Mouse (Mus musculus): ENCODE data around the gene Cyp26b1. TPM values are rescaled to one million over a fixed set of nuclear protein-coding genes. Genes with fewer than 3 reads are reported as not detected.

Gene Cyp26b1
- polyA plus RNA-seq (2014; fragmentation: Nextera tagmentation; extraction: Ambion mirVana) = 1.3 and 1.7 TPM in 2 replicates

GRCm38 (mm10) chr6:84593693-84594092 lies at the start of gene Cyp26b1:
Gene Cyp26b1 (minus strand): TSS chr6:84593908.
- whole genome bisulfite sequencing (ENCODE audit: insufficient replicate concordance) = 85% methylated on average over 10 of the region's 10 CpGs
- H3K4me2 ChIP-seq = 0 out of 2 replicates have a peak within 1 kb of the TSS, but pooled peaks have one; percentile 7
- H3K4me3 ChIP-seq (ENCODE audit: low read depth, low read length) = no peak within 1 kb of the TSS
- no peaks in the 10 kb centered on the region for H3K9me3 ChIP-seq (replicated peaks; ENCODE audit: control insufficient read depth, low read length)
- peaks cover 13% of the 10 kb centered on the region; the same call in 1 of the 2 replicates for H3K4me1 ChIP-seq (ENCODE audit: control insufficient read depth, insufficient read depth, low read length)
- H3K27me3 ChIP-seq (ENCODE audit: control insufficient read depth, insufficient read depth, low read length) = peaks cover 21% of the 10 kb centered on the region
- H3K27ac ChIP-seq (ENCODE audit: low read depth, low read length) = no peak within 1 kb of the TSS
- H3K36me3 ChIP-seq (ENCODE audit: control insufficient read depth, insufficient read depth, low read length) = no peaks in the 10 kb centered on the region
- no peak for ATAC-seq (replicated peaks; ENCODE audit: insufficient number of reproducible peaks, low FRiP score, low TSS enrichment)
- no peak within 1 kb of the TSS; the same call in 1 of the 2 replicates for H3K9ac ChIP-seq (ENCODE audit: low read depth, low read length)

GRCm38 (mm10) chr6:84641062-84641431 lies 47.3 kb upstream of the Cyp26b1 start:
- ATAC-seq (replicated peaks; ENCODE audit: insufficient number of reproducible peaks, low FRiP score, low TSS enrichment) = no peak
- Histone ChIP-seq H3K9me3 (replicated peaks; ENCODE audit: control insufficient read depth, low read length) (no peaks in the 10 kb centered on the region), H3K27me3 (ENCODE audit: control insufficient read depth, insufficient read depth, low read length) (no peaks in the 10 kb centered on the region), H3K9ac (ENCODE audit: low read depth, low read length) (no peak overlapping the region), H3K36me3 (ENCODE audit: control insufficient read depth, insufficient read depth, low read length) (no peaks in the 10 kb centered on the region), H3K4me2 (peak overlapping the region; percentile 14; the same call in 1 of the 2 replicates), H3K4me3 (ENCODE audit: low read depth, low read length) (no peak overlapping the region), H3K4me1 (ENCODE audit: control insufficient read depth, insufficient read depth, low read length) (peaks cover 17% of the 10 kb centered on the region), H3K27ac (ENCODE audit: low read depth, low read length) (no peak overlapping the region)
- WGBS (ENCODE audit: insufficient replicate concordance) = 49% methylated on average over 4 of the region's 4 CpGs

GRCm38 (mm10) chr6:84640324-84641061 lies 46.8 kb upstream of the Cyp26b1 start:
- H3K36me3 ChIP-seq (ENCODE audit: control insufficient read depth, insufficient read depth, low read length) = no peaks in the 10 kb centered on the region
- H3K27ac ChIP-seq (ENCODE audit: low read depth, low read length) = no peak overlapping the region
- 0 out of 2 replicates have a peak, but pooled peaks have one; percentile 26 for ATAC-seq (replicated peaks; ENCODE audit: insufficient number of reproducible peaks, low FRiP score, low TSS enrichment)
- WGBS (ENCODE audit: insufficient replicate concordance) = 27% methylated on average over 9 of the region's 9 CpGs
- H3K9ac ChIP-seq (ENCODE audit: low read depth, low read length) = no peak overlapping the region
- H3K27me3 ChIP-seq (ENCODE audit: control insufficient read depth, insufficient read depth, low read length) = no peaks in the 10 kb centered on the region
- H3K4me2 ChIP-seq = peak overlapping the region; percentile 14
- H3K9me3 ChIP-seq (replicated peaks; ENCODE audit: control insufficient read depth, low read length) = no peaks in the 10 kb centered on the region
- H3K4me1 ChIP-seq (ENCODE audit: control insufficient read depth, insufficient read depth, low read length) = peaks cover 17% of the 10 kb centered on the region
- no peak overlapping the region for H3K4me3 ChIP-seq (ENCODE audit: low read depth, low read length)

- no peak overlapping the region for H3K27ac ChIP-seq (ENCODE audit: low read depth, low read length)
- no peak for ATAC-seq (replicated peaks; ENCODE audit: insufficient number of reproducible peaks, low FRiP score, low TSS enrichment)
- H3K9me3 ChIP-seq (replicated peaks; ENCODE audit: control insufficient read depth, low read length) = no peaks in the 10 kb centered on the region
- no peak overlapping the region for H3K4me3 ChIP-seq (ENCODE audit: low read depth, low read length)
- no peak overlapping the region for H3K4me2 ChIP-seq
- peaks cover 17% of the 10 kb centered on the region for H3K4me1 ChIP-seq (ENCODE audit: control insufficient read depth, insufficient read depth, low read length)
- H3K36me3 ChIP-seq (ENCODE audit: control insufficient read depth, insufficient read depth, low read length) = no peaks in the 10 kb centered on the region
- no peaks in the 10 kb centered on the region for H3K27me3 ChIP-seq (ENCODE audit: control insufficient read depth, insufficient read depth, low read length)
- no peak overlapping the region for H3K9ac ChIP-seq (ENCODE audit: low read depth, low read length)
These were observed 44.5 kb upstream of the Cyp26b1 start for GRCm38 (mm10) chr6:84638206-84638605.

GRCm38 (mm10) chr6:84631588-84631987 lies 37.9 kb upstream of the Cyp26b1 start:
- Histone ChIP-seq H3K4me1 (ENCODE audit: control insufficient read depth, insufficient read depth, low read length) (no peaks in the 10 kb centered on the region), H3K9me3 (replicated peaks; ENCODE audit: control insufficient read depth, low read length) (no peaks in the 10 kb centered on the region), H3K27ac (ENCODE audit: low read depth, low read length) (no peak overlapping the region), H3K27me3 (ENCODE audit: control insufficient read depth, insufficient read depth, low read length) (no peaks in the 10 kb centered on the region), H3K9ac (ENCODE audit: low read depth, low read length) (no peak overlapping the region), H3K4me3 (ENCODE audit: low read depth, low read length) (no peak overlapping the region), H3K36me3 (ENCODE audit: control insufficient read depth, insufficient read depth, low read length) (no peaks in the 10 kb centered on the region), H3K4me2 (no peak overlapping the region)
- no peak for ATAC-seq (replicated peaks; ENCODE audit: insufficient number of reproducible peaks, low FRiP score, low TSS enrichment)
- 89% methylated on average over 2 of the region's 2 CpGs for WGBS (ENCODE audit: insufficient replicate concordance)

- H3K4me3 ChIP-seq (ENCODE audit: low read depth, low read length) = no peak overlapping the region
- H3K4me2 ChIP-seq = no peak overlapping the region
- 32% methylated on average over 1 of the region's 1 CpGs for WGBS (ENCODE audit: insufficient replicate concordance)
- H3K9me3 ChIP-seq (replicated peaks; ENCODE audit: control insufficient read depth, low read length) = no peaks in the 10 kb centered on the region
- no peaks in the 10 kb centered on the region for H3K36me3 ChIP-seq (ENCODE audit: control insufficient read depth, insufficient read depth, low read length)
- no peak for ATAC-seq (replicated peaks; ENCODE audit: insufficient number of reproducible peaks, low FRiP score, low TSS enrichment)
- no peak overlapping the region for H3K9ac ChIP-seq (ENCODE audit: low read depth, low read length)
- H3K27ac ChIP-seq (ENCODE audit: low read depth, low read length) = no peak overlapping the region
- no peaks in the 10 kb centered on the region for H3K4me1 ChIP-seq (ENCODE audit: control insufficient read depth, insufficient read depth, low read length)
- H3K27me3 ChIP-seq (ENCODE audit: control insufficient read depth, insufficient read depth, low read length) = no peaks in the 10 kb centered on the region
These were observed 36.6 kb upstream of the Cyp26b1 start for GRCm38 (mm10) chr6:84630276-84630675.

GRCm38 (mm10) chr6:84628831-84629230 lies 35.1 kb upstream of the Cyp26b1 start:
- no peaks in the 10 kb centered on the region for H3K36me3 ChIP-seq (ENCODE audit: control insufficient read depth, insufficient read depth, low read length)
- ATAC-seq (replicated peaks; ENCODE audit: insufficient number of reproducible peaks, low FRiP score, low TSS enrichment) = no peak
- no peak overlapping the region for H3K27ac ChIP-seq (ENCODE audit: low read depth, low read length)
- H3K9ac ChIP-seq (ENCODE audit: low read depth, low read length) = no peak overlapping the region
- no peak overlapping the region for H3K4me2 ChIP-seq
- no peaks in the 10 kb centered on the region for H3K9me3 ChIP-seq (replicated peaks; ENCODE audit: control insufficient read depth, low read length)
- no peak overlapping the region for H3K4me3 ChIP-seq (ENCODE audit: low read depth, low read length)
- WGBS (ENCODE audit: insufficient replicate concordance) = 77% methylated on average over 5 of the region's 5 CpGs
- no peaks in the 10 kb centered on the region for H3K27me3 ChIP-seq (ENCODE audit: control insufficient read depth, insufficient read depth, low read length)
- H3K4me1 ChIP-seq (ENCODE audit: control insufficient read depth, insufficient read depth, low read length) = no peaks in the 10 kb centered on the region

GRCm38 (mm10) chr6:84626398-84626797 lies 32.7 kb upstream of the Cyp26b1 start:
- H3K4me1 ChIP-seq (ENCODE audit: control insufficient read depth, insufficient read depth, low read length) = no peaks in the 10 kb centered on the region
- ATAC-seq (replicated peaks; ENCODE audit: insufficient number of reproducible peaks, low FRiP score, low TSS enrichment) = no peak
- H3K27me3 ChIP-seq (ENCODE audit: control insufficient read depth, insufficient read depth, low read length) = no peaks in the 10 kb centered on the region

GRCm38 (mm10) chr6:84619166-84619565 lies 25.5 kb upstream of the Cyp26b1 start:
- Histone ChIP-seq H3K36me3 (ENCODE audit: control insufficient read depth, insufficient read depth, low read length) (0 out of 2 replicates have a peak, but pooled peaks cover 2% of the 10 kb centered on the region), H3K27ac (ENCODE audit: low read depth, low read length) (no peak overlapping the region), H3K4me1 (ENCODE audit: control insufficient read depth, insufficient read depth, low read length) (no peaks in the 10 kb centered on the region), H3K27me3 (ENCODE audit: control insufficient read depth, insufficient read depth, low read length) (no peaks in the 10 kb centered on the region), H3K9ac (ENCODE audit: low read depth, low read length) (no peak overlapping the region), H3K4me2 (no peak overlapping the region), H3K4me3 (ENCODE audit: low read depth, low read length) (no peak overlapping the region), H3K9me3 (replicated peaks; ENCODE audit: control insufficient read depth, low read length) (no peaks in the 10 kb centered on the region)
- 74% methylated on average over 6 of the region's 6 CpGs for WGBS (ENCODE audit: insufficient replicate concordance)
- no peak for ATAC-seq (replicated peaks; ENCODE audit: insufficient number of reproducible peaks, low FRiP score, low TSS enrichment)

More at GRCm38 (mm10) chr6:84626398-84626797, 32.7 kb upstream of the Cyp26b1 start:
- Histone ChIP-seq H3K9ac (ENCODE audit: low read depth, low read length) (no peak overlapping the region), H3K4me3 (ENCODE audit: low read depth, low read length) (no peak overlapping the region), H3K27ac (ENCODE audit: low read depth, low read length) (no peak overlapping the region), H3K36me3 (ENCODE audit: control insufficient read depth, insufficient read depth, low read length) (no peaks in the 10 kb centered on the region), H3K9me3 (replicated peaks; ENCODE audit: control insufficient read depth, low read length) (no peaks in the 10 kb centered on the region), H3K4me2 (no peak overlapping the region)
- WGBS (ENCODE audit: insufficient replicate concordance) = 78% methylated on average over 2 of the region's 2 CpGs

Measured in heart, embryonic 11.5 days (tissue).